Mouse (Mus musculus): ENCODE measurements around the gene Coil.
A peak's percentile ranks its signal among the peaks of the same experiment; 100 is the strongest.

DNA sequence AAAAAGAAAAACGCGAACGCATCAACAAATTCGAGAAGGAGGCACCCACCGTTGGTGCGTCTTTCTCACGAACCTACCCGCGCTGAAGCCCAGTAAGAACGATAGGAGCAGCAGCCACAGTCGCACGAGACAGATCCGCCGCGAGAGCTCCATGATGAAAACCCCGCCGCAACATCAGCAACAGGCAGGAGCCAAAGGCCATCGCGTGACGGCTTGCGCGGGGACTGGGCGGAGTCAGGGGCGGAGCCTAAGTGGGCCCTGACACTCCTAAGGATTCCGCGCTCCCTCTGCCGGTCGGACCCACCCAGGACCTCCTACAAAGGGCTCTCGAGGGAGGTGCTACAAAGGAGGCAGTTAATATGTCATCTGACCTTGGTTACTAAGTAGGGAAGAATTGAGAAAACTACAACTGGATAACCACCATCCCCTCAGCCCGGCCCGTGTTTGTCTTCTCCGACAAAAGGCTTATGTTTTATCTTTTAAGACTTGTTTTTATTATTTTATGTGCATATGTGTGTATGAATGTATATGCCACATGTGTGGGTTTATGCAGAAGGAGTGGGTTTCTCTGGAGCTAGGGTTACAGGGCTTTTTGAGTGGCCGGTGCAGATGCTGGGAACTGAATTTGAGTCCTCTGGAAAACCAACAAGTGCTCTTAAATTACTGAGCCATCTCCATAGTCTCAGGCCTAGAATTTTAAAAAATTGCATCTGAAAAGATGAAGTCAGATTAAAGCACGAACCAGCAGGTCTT lies 14.7 kb upstream of the Coil start, which contains the start of gene Scpep1:
- TF ChIP-seq CTCF (IDR thresholded peaks at IDR 0.05; ENCODE audit: low read depth), result peak; percentile 91
- TF ChIP-seq EP300 (optimal IDR thresholded peaks at IDR 0.05), result no peak

All from stomach, postnatal 0 days (tissue).